Mouse (Mus musculus) neural tube, embryonic 12.5 days (tissue): ENCODE results near the gene Pitpna. TPM values are rescaled to one million over a fixed set of nuclear protein-coding genes. Genes with fewer than 3 reads are reported as not detected.

Experiments used
- ATAC-seq: fragments of 200-750 bp; cut with Nextera tagmentation; 2 replicates; pipeline ENCODE4 v1.8.0; 2017; ENCODE audit warnings: low read depth, mild to moderate bottlenecking, moderate TSS enrichment, moderate library complexity; ENCODE audit not compliant: low FRiP score
- H3K27ac ChIP-seq: fragments of 300-500 bp; sonication (generic); 2 replicates; pipeline ENCODE4 v1.5.1; 2016
- H3K27me3 ChIP-seq: fragments of 300-500 bp; sonication (generic); replicated peaks from 2 replicates; pipeline ENCODE4 v1.6.1; 2016; ENCODE audit warnings: mild to moderate bottlenecking
- H3K36me3 ChIP-seq: fragments of 300-500 bp; sonication (generic); 2 replicates; pipeline ENCODE4 v1.6.1; 2016; ENCODE audit warnings: mild to moderate bottlenecking
- H3K4me1 ChIP-seq: fragments of 300-500 bp; sonication (generic); 2 replicates; pipeline ENCODE4 v1.6.1; 2016
- H3K4me2 ChIP-seq: fragments of 300-500 bp; sonication (generic); replicated peaks from 2 replicates; pipeline ENCODE4 v1.6.1; 2016; ENCODE audit warnings: mild to moderate bottlenecking
- H3K4me3 ChIP-seq: fragments of 300-500 bp; sonication (generic); 2 replicates; pipeline ENCODE4 v1.5.1; 2016
- H3K9ac ChIP-seq: fragments of 300-500 bp; sonication (generic); 2 replicates; pipeline ENCODE4 v1.6.1; 2016; ENCODE audit warnings: mild to moderate bottlenecking
- H3K9me3 ChIP-seq: fragments of 300-500 bp; sonication (generic); 2 replicates; pipeline ENCODE4 v1.6.1; 2016; ENCODE audit warnings: mild to moderate bottlenecking
- WGBS: fragments of 180-500 bp; shearing (Covaris S2); methylation state at CpG from one replicate; pipeline ENCODE4 v1.1.7; 2016; 5-methylcytosine and 5-hydroxymethylcytosine counted together
- polyA plus RNA-seq: library from polyadenylated mRNA; unstranded; fragments of >200 nt; fragmentation: Nextera tagmentation; extraction: Ambion mirVana; gene quantifications from 2 replicates; pipeline ENCODE4 v1.2.1, GENCODE M21; 2016

Gene Pitpna
- polyA plus RNA-seq, 1 experiment from 2014 or later = 140 TPM

GRCm38 (mm10) chr11:75658996-75659750, 71.3 kb downstream of the Pitpna start:
- WGBS = 85% methylated on average over 14 of the region's 14 CpGs
- H3K27ac ChIP-seq = no peak overlapping the region
- H3K4me2 ChIP-seq = no peak overlapping the region
- H3K27me3 ChIP-seq = peaks cover 21% of the 10 kb centered on the region; the same call in 1 of the 2 replicates
- H3K4me3 ChIP-seq = no peak overlapping the region
- ATAC-seq = no peak
- peaks cover 21% of the 10 kb centered on the region for H3K36me3 ChIP-seq
- peaks cover 14% of the 10 kb centered on the region for H3K4me1 ChIP-seq
- no peaks in the 10 kb centered on the region for H3K9me3 ChIP-seq
- H3K9ac ChIP-seq = no peak overlapping the region

GRCm38 (mm10) chr11:75660081-75660590, 72.2 kb downstream of the Pitpna start:
- WGBS = 93% methylated on average over 12 of the region's 12 CpGs
- no peak for ATAC-seq

GRCm38 (mm10) chr11:75660941-75661800, 73.3 kb downstream of the Pitpna start:
- H3K4me1 ChIP-seq = peaks cover 6% of the 10 kb centered on the region; the same call in 1 of the 2 replicates
- H3K9me3 ChIP-seq = no peaks in the 10 kb centered on the region
- H3K27me3 ChIP-seq = peaks cover 11% of the 10 kb centered on the region; the same call in 1 of the 2 replicates
- H3K9ac ChIP-seq = no peak overlapping the region
- H3K36me3 ChIP-seq = peaks cover 27% of the 10 kb centered on the region
- WGBS = 88% methylated on average over 21 of the region's 21 CpGs
- no peak overlapping the region for H3K27ac ChIP-seq
- H3K4me2 ChIP-seq = no peak overlapping the region
- no peak for ATAC-seq
- H3K4me3 ChIP-seq = no peak overlapping the region

More at GRCm38 (mm10) chr11:75660081-75660590, 72.2 kb downstream of the Pitpna start:
- H3K36me3 ChIP-seq = peaks cover 21% of the 10 kb centered on the region
- no peaks in the 10 kb centered on the region for H3K9me3 ChIP-seq
- H3K4me1 ChIP-seq = peaks cover 10% of the 10 kb centered on the region; the same call in 1 of the 2 replicates
- H3K27ac ChIP-seq = no peak overlapping the region
- H3K4me3 ChIP-seq = no peak overlapping the region
- no peak overlapping the region for H3K9ac ChIP-seq
- H3K4me2 ChIP-seq = no peak overlapping the region
- H3K27me3 ChIP-seq = peaks cover 15% of the 10 kb centered on the region; the same call in 1 of the 2 replicates

- ATAC-seq = no peak
- Histone ChIP-seq H3K4me2 (no peak overlapping the region), H3K4me3 (no peak overlapping the region), H3K4me1 (no peaks in the 10 kb centered on the region), H3K9ac (no peak overlapping the region), H3K36me3 (peaks cover 28% of the 10 kb centered on the region), H3K9me3 (no peaks in the 10 kb centered on the region), H3K27me3 (0 out of 2 replicates have a peak, but pooled peaks cover 3% of the 10 kb centered on the region), H3K27ac (no peak overlapping the region)
- WGBS = 91% methylated on average over 7 of the region's 7 CpGs
These were observed 74.2 kb downstream of the Pitpna start for GRCm38 (mm10) chr11:75662131-75662530.

GRCm38 (mm10) chr11:75666296-75666695, 78.4 kb downstream of the Pitpna start:
- H3K27me3 ChIP-seq = no peaks in the 10 kb centered on the region
- no peaks in the 10 kb centered on the region for H3K4me1 ChIP-seq
- H3K4me2 ChIP-seq = no peak overlapping the region
- no peak overlapping the region for H3K4me3 ChIP-seq
- 92% methylated on average over 6 of the region's 6 CpGs for WGBS
- no peak overlapping the region for H3K27ac ChIP-seq
- H3K9me3 ChIP-seq = no peaks in the 10 kb centered on the region
- no peak for ATAC-seq
- peaks cover 29% of the 10 kb centered on the region for H3K36me3 ChIP-seq
- no peak overlapping the region for H3K9ac ChIP-seq

GRCm38 (mm10) chr11:75668621-75669020, 80.7 kb downstream of the Pitpna start:
- 84% methylated on average over 3 of the region's 3 CpGs for WGBS

GRCm38 (mm10) chr11:75669176-75669852, 81.4 kb downstream of the Pitpna start:
- Histone ChIP-seq H3K9ac (no peak overlapping the region), H3K9me3 (no peaks in the 10 kb centered on the region), H3K36me3 (peaks cover 19% of the 10 kb centered on the region), H3K4me1 (no peaks in the 10 kb centered on the region), H3K4me2 (no peak overlapping the region), H3K4me3 (no peak overlapping the region), H3K27me3 (no peaks in the 10 kb centered on the region), H3K27ac (no peak overlapping the region)
- ATAC-seq = no peak
- WGBS = 87% methylated on average over 11 of the region's 11 CpGs

More at GRCm38 (mm10) chr11:75668621-75669020, 80.7 kb downstream of the Pitpna start:
- H3K4me3 ChIP-seq = no peak overlapping the region
- ATAC-seq = no peak
- H3K4me2 ChIP-seq = no peak overlapping the region
- no peaks in the 10 kb centered on the region for H3K9me3 ChIP-seq
- no peak overlapping the region for H3K27ac ChIP-seq
- no peaks in the 10 kb centered on the region for H3K4me1 ChIP-seq
- peaks cover 19% of the 10 kb centered on the region for H3K36me3 ChIP-seq
- no peaks in the 10 kb centered on the region for H3K27me3 ChIP-seq
- no peak overlapping the region for H3K9ac ChIP-seq

GRCm38 (mm10) chr11:75669853-75670200, 81.9 kb downstream of the Pitpna start:
- Histone ChIP-seq H3K36me3 (peaks cover 19% of the 10 kb centered on the region), H3K9ac (no peak overlapping the region), H3K27ac (no peak overlapping the region), H3K27me3 (no peaks in the 10 kb centered on the region), H3K4me2 (no peak overlapping the region), H3K4me3 (no peak overlapping the region), H3K9me3 (no peaks in the 10 kb centered on the region), H3K4me1 (no peaks in the 10 kb centered on the region)
- no peak for ATAC-seq
- 92% methylated on average over 12 of the region's 12 CpGs for WGBS

- Histone ChIP-seq H3K4me2 (no peak overlapping the region), H3K27ac (no peak overlapping the region), H3K9me3 (no peaks in the 10 kb centered on the region), H3K36me3 (peaks cover 12% of the 10 kb centered on the region), H3K27me3 (no peaks in the 10 kb centered on the region), H3K4me1 (no peaks in the 10 kb centered on the region), H3K4me3 (no peak overlapping the region), H3K9ac (no peak overlapping the region)
- 63% methylated on average over 22 of the region's 22 CpGs for WGBS
- ATAC-seq = no peak
These were observed 83.7 kb downstream of the Pitpna start for GRCm38 (mm10) chr11:75671426-75672180.

- Histone ChIP-seq H3K9ac (no peak overlapping the region), H3K9me3 (no peaks in the 10 kb centered on the region), H3K4me1 (0 out of 2 replicates have a peak, but pooled peaks cover under 1% of the 10 kb centered on the region), H3K4me3 (no peak overlapping the region), H3K36me3 (peaks cover 12% of the 10 kb centered on the region), H3K27me3 (no peaks in the 10 kb centered on the region), H3K27ac (no peak overlapping the region), H3K4me2 (no peak overlapping the region)
- 91% methylated on average over 5 of the region's 5 CpGs for WGBS
- ATAC-seq = no peak
These were observed 85.5 kb downstream of the Pitpna start for GRCm38 (mm10) chr11:75673411-75673810.

GRCm38 (mm10) chr11:75674875-75675274, 87.0 kb downstream of the Pitpna start:
- Histone ChIP-seq H3K9ac (no peak overlapping the region), H3K4me1 (0 out of 2 replicates have a peak, but pooled peaks cover 3% of the 10 kb centered on the region), H3K27me3 (no peaks in the 10 kb centered on the region), H3K9me3 (no peaks in the 10 kb centered on the region), H3K4me2 (no peak overlapping the region), H3K4me3 (no peak overlapping the region), H3K27ac (no peak overlapping the region), H3K36me3 (peaks cover 3% of the 10 kb centered on the region; the same call in 1 of the 2 replicates)
- ATAC-seq = no peak
- WGBS = 80% methylated on average over 3 of the region's 3 CpGs
